Mouse (Mus musculus) liver, adult (tissue): ENCODE measurements around the gene Xiap.

Experiments
- GATA4 ChIP-seq: IDR thresholded peaks from 2 replicates; pipeline ENCODE4 v1.6.1; 2014; ENCODE audit warnings: mild to moderate bottlenecking, low read length; ENCODE audit not compliant: insufficient replicate concordance

The Xiap gene

DNA sequence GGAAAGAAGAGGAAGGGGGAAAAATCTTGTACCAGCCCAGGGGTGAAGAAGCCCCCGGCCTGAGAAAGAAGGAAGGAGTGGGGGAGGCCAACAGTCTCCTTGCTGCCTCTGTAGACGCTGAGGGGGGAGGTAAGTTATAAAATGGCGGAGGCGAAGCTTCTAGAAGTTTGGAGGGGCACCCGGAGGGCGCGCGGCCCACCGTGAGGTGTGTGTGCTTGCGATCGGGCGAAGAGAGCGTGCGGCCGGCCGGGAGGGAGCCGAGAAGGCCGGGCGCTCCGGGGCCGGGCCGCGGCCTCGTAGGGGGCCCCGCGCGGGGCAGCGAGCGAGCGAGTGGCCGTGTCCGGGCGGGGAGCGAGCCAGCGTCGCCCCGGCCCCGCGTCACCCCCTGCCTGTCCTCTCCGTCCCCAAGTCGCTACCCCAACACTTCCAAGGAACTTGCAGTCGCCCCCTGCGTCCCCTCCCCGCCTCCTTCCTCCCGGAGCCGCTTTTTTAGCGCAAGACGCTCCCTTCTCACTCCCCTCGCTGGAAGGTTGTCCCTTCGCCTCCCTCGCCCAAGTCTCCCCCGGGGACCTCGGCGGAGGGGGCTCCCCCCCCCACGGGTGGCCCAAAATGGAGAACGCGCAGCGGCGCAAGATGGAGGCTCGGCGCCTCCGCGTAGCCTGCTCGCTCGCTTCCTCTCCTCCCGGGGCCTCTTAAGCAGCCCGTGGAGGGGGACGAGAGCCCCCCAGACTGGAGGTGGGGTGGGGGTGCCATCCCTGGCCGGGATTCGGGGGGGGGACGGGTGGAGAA, 90.3 kb downstream of the Xiap start:
- no peak for TF ChIP-seq GATA4

DNA sequence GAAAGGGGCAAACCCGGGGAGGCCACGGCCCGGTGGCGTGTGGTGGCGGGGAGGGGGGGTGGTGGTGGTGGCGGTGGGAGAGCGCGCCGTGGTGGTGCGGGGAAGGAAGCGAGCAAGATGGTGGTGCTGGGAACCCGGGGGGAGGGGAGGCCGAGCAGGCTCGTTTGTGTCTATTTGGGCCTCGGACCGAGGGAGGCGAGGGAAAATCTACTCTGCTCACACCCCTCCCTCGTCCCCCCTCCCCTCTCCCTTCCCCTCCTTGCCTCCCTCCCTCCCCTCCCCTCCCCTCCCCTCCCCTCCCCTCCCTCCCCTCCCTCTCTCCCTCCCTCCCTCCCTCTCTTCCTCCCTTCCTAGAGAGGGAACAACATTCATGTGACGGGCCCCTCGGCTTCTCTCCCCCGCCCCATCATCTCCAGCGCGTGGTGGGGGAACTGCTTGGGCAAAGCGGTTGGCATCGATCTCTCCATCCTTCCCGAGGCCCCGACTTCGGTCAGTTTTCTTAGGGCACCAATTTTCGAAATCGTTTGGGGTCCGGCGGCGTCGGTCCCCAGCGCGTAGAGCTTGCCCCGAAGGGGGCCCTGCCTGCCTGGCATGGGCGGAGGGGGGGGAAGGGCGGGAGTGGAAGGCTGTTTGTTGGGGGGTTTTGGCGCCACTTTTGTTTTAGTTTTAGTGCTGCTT, 91.0 kb downstream of the Xiap start:
- TF ChIP-seq GATA4 = no peak

DNA sequence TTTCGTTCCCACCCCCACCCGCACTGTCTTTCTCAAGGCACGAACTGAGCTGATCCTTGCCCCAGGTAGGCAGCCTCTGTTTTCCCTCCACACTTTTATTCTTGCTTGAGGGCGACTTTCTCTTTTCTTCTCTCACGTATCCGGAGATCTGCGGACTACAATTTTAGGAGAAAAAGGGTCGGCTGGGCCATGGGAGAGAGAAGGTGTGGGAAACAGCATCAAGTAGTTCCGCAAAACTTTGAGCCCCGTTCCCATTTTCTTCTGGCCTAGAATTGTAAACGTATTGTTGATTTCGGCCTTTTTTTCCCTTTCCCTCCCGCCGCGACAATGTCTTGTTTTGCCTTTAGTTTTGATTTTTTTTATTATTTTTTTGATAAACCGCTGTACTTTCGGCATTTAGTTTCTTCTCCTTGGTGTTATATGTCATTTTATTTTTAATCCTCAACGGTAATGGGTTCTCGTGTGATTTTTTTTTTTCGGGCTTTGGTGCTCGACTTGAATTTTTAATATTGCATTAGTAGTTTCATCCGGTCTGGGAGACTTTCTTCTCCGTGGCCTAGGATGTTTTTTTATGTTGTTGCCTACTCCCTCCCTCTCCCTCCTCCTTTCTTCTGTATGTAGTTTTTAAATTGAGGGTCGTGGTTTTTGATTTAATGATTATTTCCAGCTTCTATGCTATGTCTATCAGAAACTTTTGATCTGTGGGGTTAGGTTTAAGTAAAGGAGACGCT, 91.7 kb downstream of the Xiap start:
- no peak for TF ChIP-seq GATA4

DNA sequence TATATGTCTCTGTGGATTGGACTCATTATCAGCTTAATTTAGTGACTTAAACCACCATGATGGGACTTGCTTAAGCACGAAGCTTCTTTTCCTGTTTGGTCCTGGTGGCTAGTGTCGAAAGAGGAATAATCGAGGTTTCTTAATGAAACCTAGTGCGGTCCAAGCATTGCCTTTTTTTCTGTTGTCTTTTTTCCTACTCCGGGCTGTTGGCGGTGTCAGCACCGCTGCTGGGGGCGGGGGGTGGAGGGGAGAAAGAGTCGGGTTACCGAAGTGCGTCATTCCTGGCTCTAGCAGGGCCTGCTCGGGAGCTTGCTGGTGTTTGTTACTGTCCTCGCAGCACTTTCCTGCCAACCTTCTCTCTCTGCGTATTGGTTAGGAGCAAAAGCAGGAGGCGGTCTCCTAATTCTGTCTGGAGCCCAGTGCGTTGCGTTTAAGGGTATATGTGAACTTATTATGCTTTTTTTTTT, 92.5 kb downstream of the Xiap start:
- TF ChIP-seq GATA4 = no peak

DNA sequence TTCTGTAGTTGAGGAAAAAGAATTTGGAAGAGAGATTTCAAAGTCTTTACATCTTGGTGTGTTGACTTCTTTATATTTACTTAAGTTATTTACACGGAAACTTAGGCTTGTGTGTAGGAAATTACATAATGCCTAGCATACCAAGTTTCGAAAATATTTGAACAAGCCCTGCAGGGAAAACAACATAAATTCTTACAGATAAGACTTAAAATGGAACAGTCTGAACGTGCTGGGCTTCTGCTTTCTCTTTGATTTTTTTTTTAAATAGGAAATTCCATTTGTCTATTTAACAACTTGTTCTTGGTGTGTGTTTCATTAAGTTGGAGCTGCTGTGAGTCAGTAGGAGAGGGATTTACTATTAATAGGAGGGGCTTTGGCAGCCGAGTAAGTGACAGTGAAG, 93.6 kb downstream of the Xiap start:
- TF ChIP-seq GATA4 = no peak
